Mouse (Mus musculus) bone marrow macrophage, adult 2 months (primary cell): ENCODE results near the gene Dpt. TPM values are rescaled to one million over a fixed set of nuclear protein-coding genes. Genes with fewer than 3 reads are reported as not detected.

ENCODE experiments used
- H3K27ac ChIP-seq: 2 replicates; pipeline ENCODE4 v1.5.1; 2012; ENCODE audit warnings: low read depth, low read length; ENCODE audit not compliant: insufficient read depth
- H3K4me1 ChIP-seq: 2 replicates; pipeline ENCODE4 v1.6.1; 2012; ENCODE audit warnings: low read length; ENCODE audit not compliant: control insufficient read depth, insufficient read depth
- H3K4me3 ChIP-seq: 2 replicates; pipeline ENCODE4 v1.5.1; 2012; ENCODE audit warnings: mild to moderate bottlenecking, low read length, moderate library complexity; ENCODE audit not compliant: insufficient read depth
- CTCF ChIP-seq: IDR thresholded peaks from 2 replicates; pipeline ENCODE4 v1.5.1; 2012; ENCODE audit warnings: low read depth, mild to moderate bottlenecking, low read length, moderate library complexity
- POLR2A ChIP-seq: IDR thresholded peaks from 2 replicates; pipeline ENCODE4 v1.6.1; 2012; ENCODE audit warnings: mild to moderate bottlenecking, low read depth, low read length, borderline replicate concordance
- polyA plus RNA-seq: library from polyadenylated mRNA; stranded (reverse); fragments of >200 nt; gene quantifications from 2 replicates; pipeline ENCODE4 v1.2.4, GENCODE M21; 2012; ENCODE audit not compliant: missing spikeins, insufficient read depth, insufficient read length

Gene Dpt
- polyA plus RNA-seq, 1 experiment, result not detected

- no peak for TF ChIP-seq CTCF
- TF ChIP-seq POLR2A, result no peak
- H3K4me1 ChIP-seq, result no peaks in the 10 kb centered on the region
- H3K27ac ChIP-seq, result no peak overlapping the region
- no peak overlapping the region for H3K4me3 ChIP-seq
These were observed 14.9 kb downstream of the Dpt start for GRCm38 (mm10) chr1:164811296-164811695.

GRCm38 (mm10) chr1:164814243-164814642, 17.8 kb downstream of the Dpt start:
- Histone ChIP-seq H3K4me3 (no peak overlapping the region), H3K4me1 (no peaks in the 10 kb centered on the region), H3K27ac (no peak overlapping the region)
- no peak for TF ChIP-seq POLR2A

- H3K4me3 ChIP-seq, result no peak overlapping the region
- H3K27ac ChIP-seq, result no peak overlapping the region
- TF ChIP-seq POLR2A (no peak), CTCF (no peak)
These were observed 18.9 kb downstream of the Dpt start for GRCm38 (mm10) chr1:164815330-164815729.

GRCm38 (mm10) chr1:164817331-164817730, 20.9 kb downstream of the Dpt start:
- H3K27ac ChIP-seq, result no peak overlapping the region

More at GRCm38 (mm10) chr1:164815330-164815729, 18.9 kb downstream of the Dpt start:
- H3K4me1 ChIP-seq, result no peaks in the 10 kb centered on the region

GRCm38 (mm10) chr1:164821307-164821706, 24.9 kb downstream of the Dpt start:
- no peak overlapping the region for H3K4me3 ChIP-seq
- no peaks in the 10 kb centered on the region for H3K4me1 ChIP-seq
- TF ChIP-seq CTCF (no peak), POLR2A (no peak)
- no peak overlapping the region for H3K27ac ChIP-seq

More at GRCm38 (mm10) chr1:164817331-164817730, 20.9 kb downstream of the Dpt start:
- Histone ChIP-seq H3K4me3 (no peak overlapping the region), H3K4me1 (no peaks in the 10 kb centered on the region)
- TF ChIP-seq POLR2A (no peak), CTCF (no peak)

- Histone ChIP-seq H3K4me1 (no peaks in the 10 kb centered on the region), H3K4me3 (no peak overlapping the region), H3K27ac (no peak overlapping the region)
- no peak for TF ChIP-seq POLR2A
- TF ChIP-seq CTCF, result no peak
These were observed 25.4 kb downstream of the Dpt start for GRCm38 (mm10) chr1:164821821-164822220.

GRCm38 (mm10) chr1:164822268-164822667, 25.8 kb downstream of the Dpt start:
- no peak overlapping the region for H3K4me3 ChIP-seq
- TF ChIP-seq POLR2A (no peak), CTCF (no peak)
- no peak overlapping the region for H3K27ac ChIP-seq
- no peaks in the 10 kb centered on the region for H3K4me1 ChIP-seq

GRCm38 (mm10) chr1:164824896-164825295, 28.5 kb downstream of the Dpt start:
- no peaks in the 10 kb centered on the region for H3K4me1 ChIP-seq
- H3K27ac ChIP-seq, result no peak overlapping the region
- H3K4me3 ChIP-seq, result no peak overlapping the region
- no peak for TF ChIP-seq POLR2A

- TF ChIP-seq CTCF (no peak), POLR2A (no peak)
- H3K4me3 ChIP-seq, result no peak overlapping the region
- no peak overlapping the region for H3K27ac ChIP-seq
- H3K4me1 ChIP-seq, result no peaks in the 10 kb centered on the region
These were observed 33.4 kb downstream of the Dpt start for GRCm38 (mm10) chr1:164829881-164830280.

GRCm38 (mm10) chr1:164832459-164832858, 36.0 kb downstream of the Dpt start:
- no peaks in the 10 kb centered on the region for H3K4me1 ChIP-seq
- TF ChIP-seq CTCF (no peak), POLR2A (no peak)
- no peak overlapping the region for H3K27ac ChIP-seq
- no peak overlapping the region for H3K4me3 ChIP-seq
